ENCODE assay signal across 9 mouse cellular contexts in genomic region chr1:62786255-62786654, GRCm38 (mm10).
DNase-seq lines count a peak whose midpoint lies in the region; ATAC-seq and TF ChIP-seq lines count a peak whose summit lies in the region.
"Had no signal": no experiment of that assay in that cellular context is flagged by ENCODE, and none has a peak within 500 bp of the region (broad histone marks: within the 10 kb centered on the region; RNA-seq: fewer than 3 reads in every experiment).

No protein-coding gene starts in this region.

- no peak overlapping the region for H3K27ac ChIP-seq in forebrain, embryonic 14.5 days (ENCODE audit: low read depth, low read length)
- no peak overlapping the region for H3K27ac ChIP-seq in forebrain, embryonic 16.5 days (ENCODE audit: low read length)
- H3K27ac ChIP-seq in thymus, adult 2 months (ENCODE audit: control insufficient read depth, insufficient read depth, low read length): no peak overlapping the region
- H3K27ac ChIP-seq in lung, embryonic 14.5 days (ENCODE audit: low read depth): no peak overlapping the region
- H3K27ac ChIP-seq: midbrain, embryonic 12.5 days had no signal

- H3K9me3 ChIP-seq in forebrain, embryonic 14.5 days (replicated peaks; ENCODE audit: control insufficient read depth, low read length): no peaks in the 10 kb centered on the region
- no peaks in the 10 kb centered on the region for H3K9me3 ChIP-seq in forebrain, embryonic 16.5 days (ENCODE audit: control insufficient read depth, low read length)
- no peaks in the 10 kb centered on the region for H3K9me3 ChIP-seq in lung, embryonic 14.5 days (ENCODE audit: low read depth, low read length)
- H3K9me3 ChIP-seq: midbrain, embryonic 12.5 days had no signal

- 14% methylated on average over 5 of the region's 5 CpGs for WGBS in forebrain, embryonic 14.5 days
- WGBS in forebrain, embryonic 16.5 days: 16% methylated on average over 5 of the region's 5 CpGs
- WGBS in thymus, adult 2 months: 25% methylated on average over 5 of the region's 5 CpGs
- 21% methylated on average over 5 of the region's 5 CpGs for WGBS in lung, embryonic 14.5 days

- no peak overlapping the region for H3K4me2 ChIP-seq in forebrain, embryonic 14.5 days (ENCODE audit: low read length)
- H3K4me2 ChIP-seq in forebrain, embryonic 16.5 days (ENCODE audit: low read length): no peak overlapping the region
- no peak overlapping the region for H3K4me2 ChIP-seq in lung, embryonic 14.5 days
- H3K4me2 ChIP-seq: midbrain, embryonic 12.5 days had no signal

- H3K4me1 ChIP-seq in forebrain, embryonic 14.5 days (ENCODE audit: control insufficient read depth, insufficient read depth, low read length): peaks cover 10% of the 10 kb centered on the region; the same call in 1 of the 2 replicates
- H3K4me1 ChIP-seq in forebrain, embryonic 16.5 days (replicated peaks; ENCODE audit: control insufficient read depth, insufficient read depth, low read length): peaks cover 12% of the 10 kb centered on the region
- no peaks in the 10 kb centered on the region for H3K4me1 ChIP-seq in thymus, adult 2 months (replicated peaks; ENCODE audit: control insufficient read depth, insufficient read depth, low read length)
- no peaks in the 10 kb centered on the region for H3K4me1 ChIP-seq in lung, embryonic 14.5 days (ENCODE audit: insufficient read depth)

- peaks cover 10% of the 10 kb centered on the region; the same call in 1 of the 2 replicates for H3K36me3 ChIP-seq in forebrain, embryonic 14.5 days (ENCODE audit: control insufficient read depth, insufficient read depth, low read length)
- H3K36me3 ChIP-seq in forebrain, embryonic 16.5 days (ENCODE audit: control insufficient read depth, insufficient read depth): no peaks in the 10 kb centered on the region
- no peaks in the 10 kb centered on the region for H3K36me3 ChIP-seq in thymus, adult 2 months (ENCODE audit: control insufficient read depth, insufficient read depth, low read length)
- peaks cover 10% of the 10 kb centered on the region; the same call in 1 of the 2 replicates for H3K36me3 ChIP-seq in lung, embryonic 14.5 days (ENCODE audit: insufficient read depth)
- H3K36me3 ChIP-seq: midbrain, embryonic 12.5 days had no signal

- H3K4me3 ChIP-seq in forebrain, embryonic 14.5 days (ENCODE audit: low read depth, low read length): no peak overlapping the region
- no peak overlapping the region for H3K4me3 ChIP-seq in forebrain, embryonic 16.5 days (replicated peaks; ENCODE audit: low read length)
- no peak overlapping the region for H3K4me3 ChIP-seq in thymus, adult 2 months (ENCODE audit: control insufficient read depth, insufficient read depth, low read length)
- H3K4me3 ChIP-seq in lung, embryonic 14.5 days (ENCODE audit: low read depth, low read length): no peak overlapping the region
- H3K4me3 ChIP-seq: midbrain, embryonic 12.5 days had no signal

- DNase-seq in forebrain, embryonic 14.5 days (ENCODE audit: low spot score): peak; percentile 88
- peak; percentile 43 for DNase-seq in thymus, adult 2 months
- no peak for DNase-seq in thymus, adult 18-20 months
- peak; percentile 65 to 84 for DNase-seq in kidney, postnatal 36 days
- peak; percentile 93 for DNase-seq in lung, embryonic 14.5 days
- DNase-seq in spleen, postnatal 14 days (ENCODE audit: low spot score in 2 of 2): peak; percentile 13 to 38

- ATAC-seq in forebrain, embryonic 14.5 days: no peak
- ATAC-seq in forebrain, embryonic 16.5 days: no peak
- peak; percentile 66; the same call in 1 of the 2 replicates for ATAC-seq in common myeloid progenitor, adult 5-6 weeks (replicated peaks; ENCODE audit: low read depth, poor library complexity, severe bottlenecking)
- ATAC-seq in lung, embryonic 14.5 days (ENCODE audit: insufficient read depth): no peak

- no peak overlapping the region for H3K9ac ChIP-seq in forebrain, embryonic 14.5 days (ENCODE audit: low read length)
- no peak overlapping the region for H3K9ac ChIP-seq in forebrain, embryonic 16.5 days (replicated peaks; ENCODE audit: low read depth, low read length)
- no peak overlapping the region for H3K9ac ChIP-seq in lung, embryonic 14.5 days
- H3K9ac ChIP-seq: midbrain, embryonic 12.5 days had no signal

- no peak for TF ChIP-seq CTCF in thymus, adult 2 months (IDR thresholded peaks at IDR 0.05; ENCODE audit: borderline replicate concordance, control insufficient read depth, extremely low read depth, insufficient read depth, low read length, poor library complexity)
- TF ChIP-seq CTCF in lung, embryonic 14.5 days (IDR thresholded peaks at IDR 0.05; ENCODE audit: low read depth): peak; percentile 84

- TF ChIP-seq POLR2A in thymus, adult 2 months (IDR thresholded peaks at IDR 0.05; ENCODE audit: control insufficient read depth, extremely low read depth, insufficient read depth, low read length, poor library complexity): no peak

- H3K27me3 ChIP-seq in forebrain, embryonic 14.5 days (replicated peaks; ENCODE audit: control insufficient read depth, insufficient read depth, low read length): no peaks in the 10 kb centered on the region
- no peaks in the 10 kb centered on the region for H3K27me3 ChIP-seq in forebrain, embryonic 16.5 days (replicated peaks; ENCODE audit: control insufficient read depth, insufficient read depth, low read length)
- no peaks in the 10 kb centered on the region for H3K27me3 ChIP-seq in thymus, adult 2 months (ENCODE audit: control insufficient read depth, insufficient read depth, low read length)
- H3K27me3 ChIP-seq in lung, embryonic 14.5 days (ENCODE audit: insufficient read depth, low read length): no peaks in the 10 kb centered on the region

Comparison
In these comparisons a context has a peak if more than half of its experiments do, and no peak if none do; other contexts are left out.
1. DNase-seq: peak in forebrain, embryonic 14.5 days (single experiment), thymus, adult 2 months (single experiment), kidney, postnatal 36 days (2 of 2), lung, embryonic 14.5 days (single experiment) and spleen, postnatal 14 days (2 of 2); none in thymus, adult 18-20 months (0 of 2).